Mouse (Mus musculus) ES-Bruce4 (cell line): Measurements from ENCODE around the gene Urm1. TPM values are rescaled to one million over a fixed set of nuclear protein-coding genes. Genes with fewer than 3 reads are reported as not detected.

Source experiments
- H3K27ac ChIP-seq: 2 replicates; pipeline ENCODE4 v1.5.1; 2012; ENCODE audit warnings: low read length, inconsistent platforms; ENCODE audit not compliant: insufficient read depth
- H3K27me3 ChIP-seq: 2 replicates; pipeline ENCODE4 v1.6.1; 2012; ENCODE audit warnings: mild to moderate bottlenecking, low read length, inconsistent platforms; ENCODE audit not compliant: control insufficient read depth, poor library complexity, insufficient read depth, severe bottlenecking
- H3K36me3 ChIP-seq: 2 replicates; pipeline ENCODE4 v1.6.1; 2012; ENCODE audit warnings: inconsistent platforms, mild to moderate bottlenecking, low read length, moderate library complexity; ENCODE audit not compliant: control insufficient read depth, poor library complexity, insufficient read depth, severe bottlenecking
- H3K4me1 ChIP-seq: one replicate; pipeline ENCODE4 v1.8.1; 2011; ENCODE audit warnings: low read length; ENCODE audit not compliant: control insufficient read depth, insufficient read depth
- H3K4me3 ChIP-seq: 2 replicates; pipeline ENCODE4 v1.5.1; 2011; ENCODE audit warnings: low read depth, mild to moderate bottlenecking, low read length
- H3K9ac ChIP-seq: 2 replicates; pipeline ENCODE4 v1.6.1; 2012; ENCODE audit warnings: low read depth, mild to moderate bottlenecking, inconsistent platforms; ENCODE audit not compliant: poor library complexity, severe bottlenecking
- H3K9me3 ChIP-seq: replicated peaks from 2 replicates; pipeline ENCODE4 v1.6.1; 2012; ENCODE audit warnings: mild to moderate bottlenecking, low read length, inconsistent platforms; ENCODE audit not compliant: control insufficient read depth, poor library complexity, insufficient read depth, severe bottlenecking
- CTCF ChIP-seq: IDR thresholded peaks from one replicate; pipeline ENCODE4 v1.8.1; 2011; ENCODE audit warnings: low read depth, low read length
- EP300 ChIP-seq: IDR thresholded peaks from 2 replicates; pipeline ENCODE4 v1.6.1; 2011; ENCODE audit warnings: low read depth, low read length; ENCODE audit not compliant: insufficient read depth
- POLR2A ChIP-seq: IDR thresholded peaks from one replicate; pipeline ENCODE4 v1.8.1; 2011; ENCODE audit warnings: low read length; ENCODE audit not compliant: insufficient read depth
- polyA plus RNA-seq: library from polyadenylated mRNA; stranded (reverse); fragments of >200 nt; gene quantifications from 2 replicates; pipeline ENCODE4 v1.2.4, GENCODE M21; 2011; ENCODE audit warnings: low read depth; ENCODE audit not compliant: missing spikeins, insufficient read depth, insufficient read length

Urm1 gene
- polyA plus RNA-seq, 1 experiment: 32.8 TPM

- H3K4me3 ChIP-seq: peak within 1 kb of the TSS; percentile 86
- H3K4me1 ChIP-seq: no peaks in the 10 kb centered on the region
- peak within 1 kb of the TSS; percentile 30 for H3K27ac ChIP-seq
- no peaks in the 10 kb centered on the region for H3K9me3 ChIP-seq
- peak; percentile 42 for TF ChIP-seq POLR2A
- no peak for TF ChIP-seq CTCF
- no peak for TF ChIP-seq EP300
- peak within 1 kb of the TSS; percentile 96 for H3K9ac ChIP-seq
- no peaks in the 10 kb centered on the region for H3K27me3 ChIP-seq
- peaks cover 22% of the 10 kb centered on the region for H3K36me3 ChIP-seq
Observed at GRCm38 (mm10) chr2:29889066-29889944, 69.4 kb downstream of the Urm1 start, which contains the start of gene Odf2. TSS of gene Odf2 (plus strand) at chr2:29889221.

GRCm38 (mm10) chr2:29889991-29890833, 70.3 kb downstream of the Urm1 start:
- H3K4me1 ChIP-seq: no peaks in the 10 kb centered on the region
- TF ChIP-seq CTCF (peak; percentile 60), POLR2A (peak; percentile 7), EP300 (no peak)
- no peaks in the 10 kb centered on the region for H3K27me3 ChIP-seq
- peak overlapping the region; percentile 30; the same call in 1 of the 2 replicates for H3K27ac ChIP-seq
- H3K9me3 ChIP-seq: no peaks in the 10 kb centered on the region
- peaks cover 29% of the 10 kb centered on the region for H3K36me3 ChIP-seq
- H3K4me3 ChIP-seq: peak overlapping the region; percentile 86
- peak overlapping the region; percentile 96 for H3K9ac ChIP-seq

- TF ChIP-seq POLR2A (no peak), EP300 (no peak), CTCF (no peak)
- Histone ChIP-seq H3K9me3 (no peaks in the 10 kb centered on the region), H3K9ac (no peak overlapping the region), H3K27ac (no peak overlapping the region), H3K36me3 (peaks cover 39% of the 10 kb centered on the region), H3K27me3 (no peaks in the 10 kb centered on the region), H3K4me1 (no peaks in the 10 kb centered on the region), H3K4me3 (no peak overlapping the region)
Observed at GRCm38 (mm10) chr2:29891773-29892172, 71.9 kb downstream of the Urm1 start.

Other genes with a start within 250 kb of the Urm1 start
- gene Rapgef1, start 200.4 kb upstream of the Urm1 start, polyA plus RNA-seq: 35.0 and 37.0 TPM in 2 replicates
- gene Gm13420, start 68.4 kb upstream of the Urm1 start, polyA plus RNA-seq: 0.75 TPM in 1 of 2 replicates, not detected in the other
- gene Gm13547, start 60.8 kb upstream of the Urm1 start, polyA plus RNA-seq: not detected in 2 replicates
- 8.5 and 21.5 TPM in 2 replicates for gene Coq4, start 32.6 kb upstream of the Urm1 start, polyA plus RNA-seq
- 52.4 and 54.9 TPM in 2 replicates for gene Trub2, start 31.6 kb upstream of the Urm1 start, polyA plus RNA-seq
- 8.7 TPM in 2 replicates for gene Slc27a4, start 17.4 kb upstream of the Urm1 start, polyA plus RNA-seq
- 24.6 and 25.9 TPM in 2 replicates for gene Cercam, start 49.1 kb downstream of the Urm1 start, polyA plus RNA-seq
- 241 and 257 TPM in 2 replicates for gene Odf2, start 69.1 kb downstream of the Urm1 start, polyA plus RNA-seq
- gene Gle1, start 115.4 kb downstream of the Urm1 start, polyA plus RNA-seq: 56.4 and 59.7 TPM in 2 replicates
- gene Sptan1, start 145.5 kb downstream of the Urm1 start, polyA plus RNA-seq: 200 and 235 TPM in 2 replicates
- 20.6 and 22.2 TPM in 2 replicates for gene Wdr34, start 228.8 kb downstream of the Urm1 start, polyA plus RNA-seq
- gene Set, start 237.3 kb downstream of the Urm1 start, polyA plus RNA-seq: 1,058 and 1,233 TPM in 2 replicates